Mouse (Mus musculus): Measurements from ENCODE around the gene Mef2d. TPM values are rescaled to one million over a fixed set of nuclear protein-coding genes. Genes with fewer than 3 reads are reported as not detected.

Gene Mef2d
- total RNA-seq, 1 experiment = 10.4 TPM

GRCm38 (mm10) chr3:88152056-88152455 lies 9.9 kb downstream of the Mef2d start:
- in situ Hi-C loops (cut with MboI; ENCODE audit: low sequenced_read_pairs in 2 of 2, unreplicated experiment in 2 of 2) = no loop called here
- Histone ChIP-seq H3K36me3 (ENCODE audit: control insufficient read depth, insufficient read depth, low read length, poor library complexity, severe bottlenecking) (peaks cover 7% of the 10 kb centered on the region), H3K9ac (ENCODE audit: insufficient read depth, low read depth, low read length, poor library complexity, severe bottlenecking) (no peak overlapping the region), H3K4me1 (ENCODE audit: control insufficient read depth in 2 of 2, insufficient read depth in 2 of 2, low read length in 2 of 2, poor library complexity in 1 of 2) (peaks cover 16 to 43% of the 10 kb centered on the region in 2 experiments; a peak in 3 of 4 replicates), H3K9me3 (ENCODE audit: control insufficient read depth, insufficient read depth, low read depth, low read length) (no peaks in the 10 kb centered on the region), H3K4me3 (ENCODE audit: insufficient read depth in 1 of 2, low read depth in 1 of 2, low read length in 2 of 2, poor library complexity in 1 of 2, severe bottlenecking in 1 of 2) (no peak overlapping the region), H3K27ac (ENCODE audit: insufficient read depth, low read depth, low read length, poor library complexity, severe bottlenecking) (no peak overlapping the region)
- DNase-seq (ENCODE audit: low read depth, low spot score) = no peak
- TF ChIP-seq ZC3H11A (IDR thresholded peaks at IDR 0.05; ENCODE audit: borderline replicate concordance, low read depth, low read length) (no peak), CHD2 (IDR thresholded peaks at IDR 0.05; ENCODE audit: low read depth, low read length) (no peak), MAFK (IDR thresholded peaks at IDR 0.05; ENCODE audit: insufficient read depth, low read depth, low read length) (no peak), ZNF384 (IDR thresholded peaks at IDR 0.05; ENCODE audit: low read depth, low read length) (no peak), HCFC1 (IDR thresholded peaks at IDR 0.05; ENCODE audit: borderline replicate concordance, insufficient read depth, low read length) (no peak)

GRCm38 (mm10) chr3:88153290-88154011 lies 11.3 kb downstream of the Mef2d start:
- Histone ChIP-seq H3K9me3 (ENCODE audit: control insufficient read depth, insufficient read depth, low read depth, low read length) (no peaks in the 10 kb centered on the region), H3K27ac (ENCODE audit: insufficient read depth, low read depth, low read length, poor library complexity, severe bottlenecking) (no peak overlapping the region), H3K9ac (ENCODE audit: insufficient read depth, low read depth, low read length, poor library complexity, severe bottlenecking) (no peak overlapping the region), H3K4me1 (ENCODE audit: control insufficient read depth in 2 of 2, insufficient read depth in 2 of 2, low read length in 2 of 2, poor library complexity in 1 of 2) (peaks cover 12 to 34% of the 10 kb centered on the region in 2 experiments; a peak in 3 of 4 replicates), H3K4me3 (ENCODE audit: insufficient read depth in 1 of 2, low read depth in 1 of 2, low read length in 2 of 2, poor library complexity in 1 of 2, severe bottlenecking in 1 of 2) (no peak overlapping the region), H3K36me3 (ENCODE audit: control insufficient read depth, insufficient read depth, low read length, poor library complexity, severe bottlenecking) (peaks cover 12% of the 10 kb centered on the region)
- in situ Hi-C loops (cut with MboI; ENCODE audit: low sequenced_read_pairs in 2 of 2, unreplicated experiment in 2 of 2) = no loop called here
- DNase-seq (ENCODE audit: low read depth, low spot score) = no peak
- no peak for TF ChIP-seq ZNF384 (IDR thresholded peaks at IDR 0.05; ENCODE audit: low read depth, low read length)
- TF ChIP-seq ZC3H11A (IDR thresholded peaks at IDR 0.05; ENCODE audit: borderline replicate concordance, low read depth, low read length) = no peak
- TF ChIP-seq MAFK (IDR thresholded peaks at IDR 0.05; ENCODE audit: insufficient read depth, low read depth, low read length) = no peak

GRCm38 (mm10) chr3:88154236-88154635 lies 12.1 kb downstream of the Mef2d start:
- no peak for TF ChIP-seq ZC3H11A (IDR thresholded peaks at IDR 0.05; ENCODE audit: borderline replicate concordance, low read depth, low read length)
- TF ChIP-seq ZNF384 (IDR thresholded peaks at IDR 0.05; ENCODE audit: low read depth, low read length) = no peak
- TF ChIP-seq MAFK (IDR thresholded peaks at IDR 0.05; ENCODE audit: insufficient read depth, low read depth, low read length) = no peak
- TF ChIP-seq HCFC1 (IDR thresholded peaks at IDR 0.05; ENCODE audit: borderline replicate concordance, insufficient read depth, low read length) = no peak
- no peak for TF ChIP-seq CHD2 (IDR thresholded peaks at IDR 0.05; ENCODE audit: low read depth, low read length)
- Histone ChIP-seq H3K36me3 (ENCODE audit: control insufficient read depth, insufficient read depth, low read length, poor library complexity, severe bottlenecking) (peaks cover 17% of the 10 kb centered on the region), H3K27ac (ENCODE audit: insufficient read depth, low read depth, low read length, poor library complexity, severe bottlenecking) (no peak overlapping the region; the same call in 1 of the 2 replicates), H3K4me1 (ENCODE audit: control insufficient read depth in 2 of 2, insufficient read depth in 2 of 2, low read length in 2 of 2, poor library complexity in 1 of 2) (peaks cover 6 to 26% of the 10 kb centered on the region in 2 experiments; a peak in 3 of 4 replicates), H3K9me3 (ENCODE audit: control insufficient read depth, insufficient read depth, low read depth, low read length) (no peaks in the 10 kb centered on the region), H3K9ac (ENCODE audit: insufficient read depth, low read depth, low read length, poor library complexity, severe bottlenecking) (no peak overlapping the region), H3K4me3 (ENCODE audit: insufficient read depth in 1 of 2, low read depth in 1 of 2, low read length in 2 of 2, poor library complexity in 1 of 2, severe bottlenecking in 1 of 2) (no peak overlapping the region)
- in situ Hi-C loops (cut with MboI; ENCODE audit: low sequenced_read_pairs in 2 of 2, unreplicated experiment in 2 of 2) = no loop called here
- no peak for DNase-seq (ENCODE audit: low read depth, low spot score)

GRCm38 (mm10) chr3:88156817-88157216 lies 14.6 kb downstream of the Mef2d start:
- Histone ChIP-seq H3K36me3 (ENCODE audit: control insufficient read depth, insufficient read depth, low read length, poor library complexity, severe bottlenecking) (peaks cover 35% of the 10 kb centered on the region), H3K4me1 (ENCODE audit: control insufficient read depth in 2 of 2, insufficient read depth in 2 of 2, low read length in 2 of 2, poor library complexity in 1 of 2) (peaks cover 2 to 5% of the 10 kb centered on the region in 2 experiments; a peak in 1 of 4 replicates), H3K9ac (ENCODE audit: insufficient read depth, low read depth, low read length, poor library complexity, severe bottlenecking) (no peak overlapping the region), H3K27ac (ENCODE audit: insufficient read depth, low read depth, low read length, poor library complexity, severe bottlenecking) (no peak overlapping the region), H3K4me3 (ENCODE audit: insufficient read depth in 1 of 2, low read depth in 1 of 2, low read length in 2 of 2, poor library complexity in 1 of 2, severe bottlenecking in 1 of 2) (no peak overlapping the region), H3K9me3 (ENCODE audit: control insufficient read depth, insufficient read depth, low read depth, low read length) (no peaks in the 10 kb centered on the region)
- TF ChIP-seq MAFK (IDR thresholded peaks at IDR 0.05; ENCODE audit: insufficient read depth, low read depth, low read length) = no peak
- no peak for DNase-seq (ENCODE audit: low read depth, low spot score)
- in situ Hi-C loops (cut with MboI; ENCODE audit: low sequenced_read_pairs in 2 of 2, unreplicated experiment in 2 of 2) = no loop called here
